Mouse (Mus musculus) ES-E14 (cell line): ENCODE data around the gene Fam171a2.

ENCODE experiments used
- CHD2 ChIP-seq: IDR thresholded peaks from 2 replicates; pipeline ENCODE4 v1.6.1; 2014; ENCODE audit warnings: mild to moderate bottlenecking, low read depth, low read length, inconsistent platforms
- HCFC1 ChIP-seq: IDR thresholded peaks from 2 replicates; pipeline ENCODE4 v1.6.1; 2012; ENCODE audit warnings: low read length, inconsistent platforms, borderline replicate concordance; ENCODE audit not compliant: insufficient read depth
- MAFK ChIP-seq: IDR thresholded peaks from 2 replicates; pipeline ENCODE4 v1.6.1; 2014; ENCODE audit warnings: mild to moderate bottlenecking, low read depth, low read length, inconsistent platforms; ENCODE audit not compliant: insufficient read depth
- ZC3H11A ChIP-seq: IDR thresholded peaks from 2 replicates; pipeline ENCODE4 v1.6.1; 2012; ENCODE audit warnings: low read depth, mild to moderate bottlenecking, inconsistent platforms, low read length, borderline replicate concordance
- ZNF384 ChIP-seq: IDR thresholded peaks from 2 replicates; pipeline ENCODE4 v1.6.1; 2012; ENCODE audit warnings: low read depth, low read length, inconsistent platforms

GRCm38 (mm10) chr11:102400513-102401084, 46.9 kb downstream of the Fam171a2 start:
- TF ChIP-seq CHD2 (no peak), ZC3H11A (no peak), ZNF384 (no peak), MAFK (no peak), HCFC1 (no peak)
